Mouse (Mus musculus) G1E (cell line): ENCODE data around the gene Klf12. TPM values are rescaled to one million over a fixed set of nuclear protein-coding genes. Genes with fewer than 3 reads are reported as not detected.

Experiments
- ATAC-seq: 2 replicates; pipeline ENCODE4 v1.8.0; 2016; ENCODE audit warnings: mild to moderate bottlenecking; ENCODE audit not compliant: insufficient number of reproducible peaks, poor library complexity, low FRiP score, severe bottlenecking; ENCODE audit errors: extremely low read depth
- DNase-seq: peaks from one replicate; pipeline ENCODE4 v3.0.0; 2012; ENCODE audit warnings: low spot score
- H3K27me3 ChIP-seq: 2 replicates; pipeline ENCODE4 v1.6.1; 2012; ENCODE audit warnings: mild to moderate bottlenecking, low read length, inconsistent platforms; ENCODE audit not compliant: insufficient read depth
- H3K36me3 ChIP-seq: replicated peaks from 2 replicates; pipeline ENCODE3; 2012; ENCODE audit warnings: mild to moderate bottlenecking, inconsistent platforms
- H3K4me1 ChIP-seq: 2 replicates; pipeline ENCODE4 v1.6.1; 2012; ENCODE audit warnings: low read depth, low read length, inconsistent platforms, mixed read lengths; ENCODE audit not compliant: insufficient read depth
- H3K4me3 ChIP-seq: 2 replicates; pipeline ENCODE4 v1.5.1; 2012; ENCODE audit warnings: low read depth, mild to moderate bottlenecking, inconsistent platforms, low read length, moderate library complexity, mixed read lengths
- H3K9me3 ChIP-seq: replicated peaks from 2 replicates; pipeline ENCODE4 v1.6.1; 2012; ENCODE audit warnings: inconsistent platforms
- CTCF ChIP-seq: IDR thresholded peaks from 2 replicates; pipeline ENCODE4 v1.5.1; 2012; ENCODE audit warnings: low read depth, low read length, inconsistent platforms, mixed read lengths
- GATA1 ChIP-seq: IDR thresholded peaks from 2 replicates; pipeline ENCODE4 v1.6.1; 2012; ENCODE audit warnings: borderline replicate concordance, low read length, inconsistent platforms, mixed read lengths
- GATA2 ChIP-seq: IDR thresholded peaks from 2 replicates; pipeline ENCODE4 v1.6.1; 2012; ENCODE audit warnings: low read depth, low read length, inconsistent platforms, borderline replicate concordance
- POLR2AphosphoS5 ChIP-seq: IDR thresholded peaks from 2 replicates; pipeline ENCODE4 v1.6.1; 2012; ENCODE audit warnings: low read depth, low read length, inconsistent platforms; ENCODE audit not compliant: insufficient replicate concordance
- TAL1 ChIP-seq: conservative IDR thresholded peaks from 2 replicates; pipeline ENCODE4 v1.6.1; 2012; ENCODE audit warnings: low read depth, low read length, inconsistent platforms, mixed read lengths
- polyA plus RNA-seq: library from polyadenylated mRNA; stranded (reverse); fragments of >175 nt; gene quantifications from 2 replicates; pipeline ENCODE4 v1.2.3, GENCODE M21; 2012
- total RNA-seq, 2 experiments: library from RNA; stranded (forward) in 1 of 2; stranded (reverse) in 1 of 2; fragments of 200-1000 nt in 1 of 2; fragments of >200 nt in 1 of 2; fragmentation: Nextera tagmentation in 1 of 2; gene quantifications; 2 replicates each; pipeline ENCODE4 v1.2.3; 2014 to 2017

Gene Klf12
- total and polyA plus RNA-seq, 3 experiments = 0.27 TPM; not detected in 2

DNA sequence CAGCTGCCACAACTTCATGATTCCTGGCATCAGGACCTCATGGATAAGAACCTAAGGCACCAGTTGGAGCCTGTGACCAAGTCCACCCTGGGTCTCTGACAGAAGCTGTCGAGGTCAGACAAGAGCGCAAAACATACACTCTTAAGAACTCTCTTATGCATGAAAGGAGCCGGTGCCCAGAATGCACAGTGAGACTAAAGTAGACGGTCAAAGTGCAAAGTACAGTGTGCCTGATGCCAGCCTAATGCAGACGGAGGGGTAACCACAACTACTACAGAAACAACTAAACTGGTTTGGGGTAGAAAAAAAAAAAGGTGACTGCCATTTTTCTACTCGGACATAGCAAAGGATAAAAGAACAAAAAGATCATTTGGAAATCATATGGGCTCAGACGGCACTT lies 47.7 kb downstream of the Klf12 start:
- H3K36me3 ChIP-seq = no peaks in the 10 kb centered on the region
- DNase-seq (no peak), ATAC-seq (no peak)
- no peak overlapping the region for H3K4me3 ChIP-seq
- TF ChIP-seq TAL1 = no peak
- no peak for TF ChIP-seq GATA2
- no peak for TF ChIP-seq POLR2AphosphoS5
- no peak for TF ChIP-seq CTCF
- no peak for TF ChIP-seq GATA1
- no peaks in the 10 kb centered on the region for H3K27me3 ChIP-seq
- no peaks in the 10 kb centered on the region for H3K4me1 ChIP-seq
- H3K9me3 ChIP-seq = peaks cover 43% of the 10 kb centered on the region

GRCm38 (mm10) chr14:100235746-100236145 lies 48.7 kb downstream of the Klf12 start:
- Histone ChIP-seq H3K4me3 (no peak overlapping the region), H3K36me3 (no peaks in the 10 kb centered on the region), H3K4me1 (no peaks in the 10 kb centered on the region), H3K27me3 (no peaks in the 10 kb centered on the region), H3K9me3 (peaks cover 47% of the 10 kb centered on the region)
- no peak for TF ChIP-seq CTCF
- no peak for TF ChIP-seq GATA2
- no peak for TF ChIP-seq GATA1
- no peak for TF ChIP-seq POLR2AphosphoS5
- no peak for TF ChIP-seq TAL1
- DNase-seq (no peak), ATAC-seq (no peak)

- H3K4me1 ChIP-seq = no peaks in the 10 kb centered on the region
- peaks cover 38% of the 10 kb centered on the region for H3K9me3 ChIP-seq
- no peak for DNase-seq
- ATAC-seq = no peak
- TF ChIP-seq GATA2 (no peak), POLR2AphosphoS5 (no peak), CTCF (no peak)
- H3K36me3 ChIP-seq = no peaks in the 10 kb centered on the region
- no peaks in the 10 kb centered on the region for H3K27me3 ChIP-seq
- H3K4me3 ChIP-seq = no peak overlapping the region
Measured at GRCm38 (mm10) chr14:100231384-100231783, 53.1 kb downstream of the Klf12 start.

GRCm38 (mm10) chr14:100228120-100228519 lies 56.4 kb downstream of the Klf12 start:
- no peak for TF ChIP-seq GATA2
- TF ChIP-seq POLR2AphosphoS5 = no peak
- no peak for TF ChIP-seq GATA1
- TF ChIP-seq TAL1 = no peak
- no peak for TF ChIP-seq CTCF
- H3K36me3 ChIP-seq = no peaks in the 10 kb centered on the region
- no peaks in the 10 kb centered on the region for H3K27me3 ChIP-seq
- H3K9me3 ChIP-seq = peaks cover 42% of the 10 kb centered on the region
- H3K4me1 ChIP-seq = no peaks in the 10 kb centered on the region
- H3K4me3 ChIP-seq = no peak overlapping the region
- no peak for ATAC-seq
- no peak for DNase-seq

- Histone ChIP-seq H3K4me1 (no peaks in the 10 kb centered on the region), H3K9me3 (peaks cover 41% of the 10 kb centered on the region), H3K4me3 (no peak overlapping the region), H3K27me3 (no peaks in the 10 kb centered on the region), H3K36me3 (no peaks in the 10 kb centered on the region)
- TF ChIP-seq TAL1 = no peak
- no peak for TF ChIP-seq POLR2AphosphoS5
- TF ChIP-seq GATA1 = no peak
- no peak for TF ChIP-seq GATA2
- no peak for TF ChIP-seq CTCF
- DNase-seq = no peak
- no peak for ATAC-seq
Measured at GRCm38 (mm10) chr14:100227717-100228116, 56.8 kb downstream of the Klf12 start.

DNA sequence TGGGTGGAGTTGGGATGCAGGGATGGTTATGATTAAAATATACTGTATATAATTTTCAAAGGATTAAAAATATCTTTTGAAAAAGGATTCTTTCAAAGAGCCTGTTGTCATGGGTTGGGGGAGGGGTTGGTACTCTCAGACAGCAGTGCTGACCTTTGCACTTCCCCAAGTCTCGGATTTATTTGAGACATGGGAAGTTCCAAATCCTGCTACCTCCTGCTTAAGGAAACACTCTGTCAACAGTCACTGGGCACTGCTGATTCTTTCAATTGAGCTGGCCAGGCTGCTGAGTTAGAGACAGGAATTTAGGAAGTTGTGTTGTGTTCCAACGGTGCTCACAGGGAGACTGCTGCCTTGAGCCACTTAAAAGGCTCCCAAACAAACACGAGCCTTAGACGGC lies 60.3 kb downstream of the Klf12 start:
- no peak for TF ChIP-seq POLR2AphosphoS5
- no peak for TF ChIP-seq CTCF
- TF ChIP-seq TAL1 = no peak
- no peak for TF ChIP-seq GATA1
- no peak for TF ChIP-seq GATA2
- H3K4me3 ChIP-seq = no peak overlapping the region
- ATAC-seq (no peak), DNase-seq (no peak)
- peaks cover 42% of the 10 kb centered on the region for H3K9me3 ChIP-seq
- H3K36me3 ChIP-seq = no peaks in the 10 kb centered on the region
- H3K4me1 ChIP-seq = no peaks in the 10 kb centered on the region
- H3K27me3 ChIP-seq = no peaks in the 10 kb centered on the region

GRCm38 (mm10) chr14:100222260-100222659 lies 62.2 kb downstream of the Klf12 start:
- no peak for TF ChIP-seq TAL1
- no peak for TF ChIP-seq GATA2
- TF ChIP-seq POLR2AphosphoS5 = no peak
- DNase-seq (no peak), ATAC-seq (no peak)
- H3K4me1 ChIP-seq = no peaks in the 10 kb centered on the region
- H3K27me3 ChIP-seq = no peaks in the 10 kb centered on the region
- H3K36me3 ChIP-seq = no peaks in the 10 kb centered on the region
- peaks cover 49% of the 10 kb centered on the region for H3K9me3 ChIP-seq
- no peak overlapping the region for H3K4me3 ChIP-seq
